Mouse (Mus musculus) limb, embryonic 11.5 days (tissue): ENCODE measurements around the gene Akap13. TPM values are rescaled to one million over a fixed set of nuclear protein-coding genes. Genes with fewer than 3 reads are reported as not detected.

Source experiments
- ATAC-seq: fragments of 200-750 bp; cut with Nextera tagmentation; 2 replicates; pipeline ENCODE4 v1.8.0; 2017; ENCODE audit warnings: low read depth; ENCODE audit not compliant: insufficient number of reproducible peaks, low FRiP score, low TSS enrichment
- DNase-seq: peaks from one replicate; pipeline ENCODE4 v3.0.0-alpha.2; 2015; ENCODE audit warnings: low spot score
- H3K27ac ChIP-seq: fragments of 300-500 bp; sonication (generic); replicated peaks from 2 replicates; pipeline ENCODE4 v1.5.1; 2014; ENCODE audit warnings: low read depth, mild to moderate bottlenecking, low read length
- H3K27me3 ChIP-seq: fragments of 300-500 bp; sonication (generic); 2 replicates; pipeline ENCODE4 v1.6.1; 2014; ENCODE audit warnings: mild to moderate bottlenecking, low read length, mixed read lengths; ENCODE audit not compliant: control insufficient read depth, insufficient read depth
- H3K36me3 ChIP-seq: fragments of 300-500 bp; sonication (generic); 2 replicates; pipeline ENCODE4 v1.6.1; 2014; ENCODE audit warnings: mild to moderate bottlenecking, low read length, moderate library complexity, mixed read lengths; ENCODE audit not compliant: control insufficient read depth, insufficient read depth
- H3K4me1 ChIP-seq: fragments of 300-500 bp; sonication (generic); 2 replicates; pipeline ENCODE4 v1.6.1; 2014; ENCODE audit warnings: low read length, mixed read lengths; ENCODE audit not compliant: control insufficient read depth, insufficient read depth
- H3K4me2 ChIP-seq: fragments of 300-500 bp; sonication (generic); 2 replicates; pipeline ENCODE4 v1.6.1; 2014; ENCODE audit warnings: low read depth, mild to moderate bottlenecking, moderate library complexity; ENCODE audit not compliant: severe bottlenecking
- H3K4me3 ChIP-seq: fragments of 300-500 bp; sonication (generic); 2 replicates; pipeline ENCODE4 v1.5.1; 2014; ENCODE audit warnings: low read depth, low read length
- H3K9ac ChIP-seq: fragments of 300-500 bp; sonication (generic); 2 replicates; pipeline ENCODE4 v1.6.1; 2014; ENCODE audit warnings: mild to moderate bottlenecking, low read length
- H3K9me3 ChIP-seq: fragments of 300-500 bp; sonication (generic); 2 replicates; pipeline ENCODE4 v1.6.1; 2016; ENCODE audit warnings: low read length; ENCODE audit not compliant: control insufficient read depth
- WGBS: fragments of 180-500 bp; shearing (Covaris S2); extraction: QIAGEN DNeasy Blood & Tissue Kit; methylation state at CpG from one replicate; pipeline ENCODE4 v1.1.7; 2014; 5-methylcytosine and 5-hydroxymethylcytosine counted together
- polyA plus RNA-seq: library from polyadenylated mRNA; unstranded; fragments of >200 nt; fragmentation: Nextera tagmentation; extraction: Ambion mirVana; gene quantifications from 2 replicates; pipeline ENCODE4 v1.2.1, GENCODE M21; 2014

Gene Akap13
- polyA plus RNA-seq, 1 experiment from 2014 or later: 32.7 TPM

GRCm38 (mm10) chr7:75568276-75568675 is 112.9 kb downstream of the Akap13 start:
- H3K4me2 ChIP-seq: no peak overlapping the region
- WGBS: 95% methylated on average over 4 of the region's 4 CpGs
- ATAC-seq: no peak

GRCm38 (mm10) chr7:75568883-75569282 is 113.5 kb downstream of the Akap13 start:
- Histone ChIP-seq H3K36me3 (no peaks in the 10 kb centered on the region), H3K27me3 (no peaks in the 10 kb centered on the region), H3K9ac (no peak overlapping the region), H3K4me1 (no peaks in the 10 kb centered on the region), H3K27ac (no peak overlapping the region), H3K4me2 (no peak overlapping the region), H3K4me3 (no peak overlapping the region), H3K9me3 (no peaks in the 10 kb centered on the region)
- ATAC-seq (no peak), DNase-seq (no peak)

More at GRCm38 (mm10) chr7:75568276-75568675, 112.9 kb downstream of the Akap13 start:
- Histone ChIP-seq H3K27me3 (no peaks in the 10 kb centered on the region), H3K4me1 (no peaks in the 10 kb centered on the region), H3K27ac (no peak overlapping the region), H3K9ac (no peak overlapping the region), H3K9me3 (no peaks in the 10 kb centered on the region), H3K4me3 (no peak overlapping the region), H3K36me3 (no peaks in the 10 kb centered on the region)
- no peak for DNase-seq

- no peak overlapping the region for H3K4me2 ChIP-seq
- H3K27ac ChIP-seq: no peak overlapping the region
- no peaks in the 10 kb centered on the region for H3K9me3 ChIP-seq
- H3K36me3 ChIP-seq: no peaks in the 10 kb centered on the region
- DNase-seq (no peak), ATAC-seq (no peak)
- 87% methylated on average over 3 of the region's 3 CpGs for WGBS
- H3K4me3 ChIP-seq: no peak overlapping the region
- H3K4me1 ChIP-seq: no peaks in the 10 kb centered on the region
- H3K27me3 ChIP-seq: no peaks in the 10 kb centered on the region
- no peak overlapping the region for H3K9ac ChIP-seq
These were observed 114.9 kb downstream of the Akap13 start for GRCm38 (mm10) chr7:75570218-75570617.

- Histone ChIP-seq H3K9ac (no peak overlapping the region), H3K36me3 (no peaks in the 10 kb centered on the region), H3K4me1 (no peaks in the 10 kb centered on the region), H3K4me2 (no peak overlapping the region), H3K9me3 (no peaks in the 10 kb centered on the region), H3K4me3 (no peak overlapping the region), H3K27ac (no peak overlapping the region), H3K27me3 (no peaks in the 10 kb centered on the region)
- no peak for ATAC-seq
- no peak for DNase-seq
- 83% methylated on average over 2 of the region's 2 CpGs for WGBS
These were observed 115.7 kb downstream of the Akap13 start for GRCm38 (mm10) chr7:75571078-75571477.

- Histone ChIP-seq H3K9me3 (no peaks in the 10 kb centered on the region), H3K27ac (no peak overlapping the region), H3K4me1 (no peaks in the 10 kb centered on the region), H3K27me3 (no peaks in the 10 kb centered on the region), H3K4me2 (no peak overlapping the region), H3K36me3 (no peaks in the 10 kb centered on the region), H3K9ac (no peak overlapping the region), H3K4me3 (no peak overlapping the region)
- ATAC-seq (no peak), DNase-seq (no peak)
- WGBS: 90% methylated on average over 4 of the region's 4 CpGs
These were observed 116.8 kb downstream of the Akap13 start for GRCm38 (mm10) chr7:75572127-75572526.

GRCm38 (mm10) chr7:75575120-75575649 is 119.9 kb downstream of the Akap13 start:
- no peak overlapping the region for H3K27ac ChIP-seq
- no peak for DNase-seq

GRCm38 (mm10) chr7:75575800-75576585 is 120.7 kb downstream of the Akap13 start:
- H3K36me3 ChIP-seq: peaks cover 5% of the 10 kb centered on the region; the same call in 1 of the 2 replicates
- H3K27ac ChIP-seq: no peak overlapping the region
- H3K4me3 ChIP-seq: no peak overlapping the region
- ATAC-seq: no peak
- WGBS: 84% methylated on average over 1 of the region's 1 CpGs
- H3K9ac ChIP-seq: no peak overlapping the region
- H3K27me3 ChIP-seq: no peaks in the 10 kb centered on the region
- DNase-seq: no peak
- no peaks in the 10 kb centered on the region for H3K9me3 ChIP-seq
- no peak overlapping the region for H3K4me2 ChIP-seq
- no peaks in the 10 kb centered on the region for H3K4me1 ChIP-seq

More at GRCm38 (mm10) chr7:75575120-75575649, 119.9 kb downstream of the Akap13 start:
- Histone ChIP-seq H3K4me3 (no peak overlapping the region), H3K9me3 (no peaks in the 10 kb centered on the region), H3K4me1 (no peaks in the 10 kb centered on the region), H3K9ac (no peak overlapping the region), H3K36me3 (peaks cover 5% of the 10 kb centered on the region; the same call in 1 of the 2 replicates), H3K4me2 (no peak overlapping the region), H3K27me3 (no peaks in the 10 kb centered on the region)
- 31% methylated on average over 9 of the region's 9 CpGs for WGBS
- no peak for ATAC-seq

- no peaks in the 10 kb centered on the region for H3K27me3 ChIP-seq
- DNase-seq (no peak), ATAC-seq (no peak)
- peaks cover 5% of the 10 kb centered on the region; the same call in 1 of the 2 replicates for H3K36me3 ChIP-seq
- H3K4me3 ChIP-seq: no peak overlapping the region
- H3K27ac ChIP-seq: no peak overlapping the region
- H3K9ac ChIP-seq: no peak overlapping the region
- 98% methylated on average over 2 of the region's 2 CpGs for WGBS
- no peaks in the 10 kb centered on the region for H3K4me1 ChIP-seq
- no peaks in the 10 kb centered on the region for H3K9me3 ChIP-seq
- H3K4me2 ChIP-seq: no peak overlapping the region
These were observed 121.5 kb downstream of the Akap13 start for GRCm38 (mm10) chr7:75576851-75577250.
